Mouse (Mus musculus) neutrophil, adult 5-6 weeks (primary cell): ENCODE results near the gene Sult1a1. TPM values are rescaled to one million over a fixed set of nuclear protein-coding genes. Genes with fewer than 3 reads are reported as not detected.
"Not testable (repeated sequence)": the region's sequence is repeated elsewhere in the genome, so short reads cannot be mapped to it uniquely, and the experiment has no call there.

ENCODE experiments used
- ATAC-seq: fragments of 151-379, 151-347 bp; 2 replicates; pipeline ENCODE4 v1.8.0; 2017; ENCODE audit warnings: mild to moderate bottlenecking, moderate TSS enrichment; ENCODE audit not compliant: insufficient number of reproducible peaks, poor library complexity, low FRiP score, severe bottlenecking; ENCODE audit errors: extremely low read depth
- total RNA-seq: library from RNA; stranded (forward); fragments of 200-1000 nt; gene quantifications from 2 replicates; pipeline ENCODE4 v1.2.3, GENCODE M21; 2017

The Sult1a1 gene
- total RNA-seq, 1 experiment from 2014 or later, result 0.93 TPM

DNA sequence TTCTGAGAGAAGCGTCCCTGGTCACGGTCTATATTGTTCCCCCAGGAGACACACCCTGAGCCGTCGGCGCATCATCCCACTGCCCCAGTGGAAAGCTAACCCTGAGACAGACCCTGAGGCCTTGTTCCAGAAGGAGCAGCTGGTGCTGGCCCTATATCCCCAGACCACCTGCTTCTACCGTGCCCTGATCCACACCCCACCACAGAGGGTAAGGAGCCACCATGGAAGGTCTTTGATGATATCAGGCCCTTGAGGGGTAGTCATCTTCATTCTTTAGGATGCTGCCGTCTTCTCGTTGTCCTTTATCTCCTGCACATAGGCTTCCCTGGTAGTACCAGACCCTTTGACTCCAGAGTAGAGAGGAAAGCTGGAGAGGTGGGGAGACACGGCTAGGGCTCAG lies 4.1 kb downstream of the Sult1a1 start:
- no peak for ATAC-seq

DNA sequence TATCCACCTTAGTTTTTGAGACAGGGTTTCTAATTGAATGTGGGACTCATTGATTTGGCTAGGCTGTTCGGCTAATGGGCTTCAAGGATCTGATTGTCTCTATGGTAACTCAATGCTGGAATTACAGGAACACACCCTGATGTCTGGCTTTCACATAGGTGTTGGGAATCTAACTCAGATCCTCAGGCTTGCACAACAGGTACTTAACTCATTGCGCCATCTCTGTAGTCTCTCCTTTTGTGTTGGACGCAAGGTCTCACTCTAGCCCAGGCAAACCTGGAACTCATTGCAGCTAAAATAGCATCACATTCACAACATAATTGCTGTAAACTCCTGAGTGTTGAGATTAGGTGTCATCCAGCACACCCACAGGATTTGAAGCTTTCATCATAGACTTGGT lies 6.1 kb downstream of the Sult1a1 start:
- no peak for ATAC-seq

DNA sequence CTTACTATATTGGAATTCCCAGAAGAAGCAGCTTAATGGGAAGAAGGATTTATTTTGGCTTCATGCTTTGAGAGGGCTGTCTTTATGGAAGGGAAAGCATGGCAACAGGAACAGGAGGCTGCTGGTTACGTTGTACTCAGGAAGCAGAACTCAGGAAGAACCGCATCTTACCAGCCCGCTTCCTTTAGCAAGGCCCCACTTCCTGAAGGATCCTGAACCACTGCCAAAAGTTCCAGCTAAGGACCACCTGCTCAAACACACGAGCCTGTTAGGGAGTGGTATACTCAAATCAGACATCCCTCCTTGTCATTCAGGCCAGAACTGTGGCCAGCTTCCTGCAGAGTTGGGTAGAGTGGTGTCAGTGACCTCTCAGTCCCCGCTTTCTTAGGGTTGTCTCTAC lies 7.8 kb downstream of the Sult1a1 start:
- no peak for ATAC-seq

DNA sequence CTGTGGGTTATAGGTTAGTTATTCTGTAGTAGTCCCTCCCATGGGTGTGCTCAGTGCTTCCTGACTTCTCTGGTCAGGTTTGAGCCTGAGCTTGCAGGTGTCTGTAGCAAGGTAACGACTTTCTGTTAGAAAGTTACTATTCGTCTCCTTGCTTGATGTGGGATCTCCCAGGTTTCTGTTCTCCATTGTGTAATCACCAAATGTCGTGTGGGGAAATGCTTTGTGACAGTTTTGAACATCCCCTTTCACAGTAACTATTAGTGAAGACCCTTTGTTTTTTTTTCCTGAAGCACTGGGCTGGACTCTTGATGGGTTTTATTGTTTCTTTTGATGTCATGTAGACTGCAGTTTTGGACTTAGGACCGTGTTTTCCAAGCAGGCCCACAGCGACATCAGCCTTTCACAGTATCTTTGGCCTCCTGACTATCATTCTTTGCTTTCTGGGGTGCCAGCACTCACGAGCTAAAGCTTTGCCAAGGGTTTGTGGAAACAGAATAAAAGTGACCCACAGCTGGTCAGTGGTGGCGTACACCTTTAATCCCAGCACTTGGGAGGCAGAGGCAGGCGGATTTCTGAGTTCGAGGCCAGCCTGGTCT lies 8.6 kb downstream of the Sult1a1 start:
- no peak for ATAC-seq

DNA sequence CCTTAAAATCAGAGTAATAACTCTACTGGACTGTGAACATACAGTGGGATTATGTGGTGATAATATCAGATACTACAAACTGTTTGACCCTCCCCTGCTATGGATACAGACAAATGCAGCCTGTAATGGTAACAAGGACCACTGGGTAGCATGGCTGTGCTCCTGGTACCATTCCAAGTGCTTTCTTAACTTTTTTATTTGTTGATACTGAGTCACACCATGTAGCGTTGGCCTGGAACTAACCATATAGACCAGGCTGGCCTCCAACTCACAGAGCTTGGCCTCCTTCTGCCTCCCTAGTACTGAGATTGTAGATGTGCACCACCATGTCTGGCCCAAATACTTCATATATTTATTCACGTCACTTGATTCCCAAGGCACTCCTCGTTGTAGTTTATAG lies 11.0 kb downstream of the Sult1a1 start:
- ATAC-seq, result no peak

DNA sequence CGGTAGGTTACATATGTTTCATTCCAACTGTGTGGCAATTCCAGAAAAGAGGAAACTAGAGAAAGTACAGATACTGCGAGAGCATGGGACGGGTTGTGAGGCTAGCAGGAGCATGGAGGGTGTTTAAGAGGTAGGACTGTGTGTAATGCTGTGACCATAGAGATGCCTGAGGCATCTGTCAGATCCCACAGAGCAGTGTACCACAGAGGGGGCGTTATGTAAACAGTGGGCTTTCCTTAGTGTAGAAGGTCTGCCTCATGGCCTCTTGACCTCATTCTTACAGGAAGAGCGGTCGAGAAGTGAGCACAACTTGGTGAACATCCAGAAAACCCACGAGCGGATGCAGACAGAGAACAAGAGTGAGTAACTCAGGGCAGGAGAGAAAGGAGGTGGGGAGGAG lies 12.6 kb downstream of the Sult1a1 start:
- ATAC-seq, result no peak

DNA sequence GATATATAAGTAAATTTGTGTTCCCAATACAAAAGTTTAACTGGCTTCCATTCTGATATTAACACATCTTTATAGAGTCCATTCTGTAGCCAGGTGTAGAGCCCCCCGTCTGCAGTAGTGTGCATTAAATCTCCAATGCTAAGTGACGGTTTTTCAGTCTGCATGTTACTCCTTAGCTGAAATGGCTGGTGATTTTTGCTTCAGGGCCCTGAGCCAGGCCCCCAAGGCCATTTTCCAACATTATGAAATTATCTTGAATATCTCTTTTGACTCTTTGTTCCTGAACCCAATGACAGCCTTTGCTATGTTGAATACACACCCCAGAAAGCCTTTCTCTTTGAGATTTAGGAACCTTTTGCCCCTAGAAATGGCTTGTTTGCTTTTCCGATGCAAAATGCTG lies 16.5 kb downstream of the Sult1a1 start:
- ATAC-seq, result no peak

DNA sequence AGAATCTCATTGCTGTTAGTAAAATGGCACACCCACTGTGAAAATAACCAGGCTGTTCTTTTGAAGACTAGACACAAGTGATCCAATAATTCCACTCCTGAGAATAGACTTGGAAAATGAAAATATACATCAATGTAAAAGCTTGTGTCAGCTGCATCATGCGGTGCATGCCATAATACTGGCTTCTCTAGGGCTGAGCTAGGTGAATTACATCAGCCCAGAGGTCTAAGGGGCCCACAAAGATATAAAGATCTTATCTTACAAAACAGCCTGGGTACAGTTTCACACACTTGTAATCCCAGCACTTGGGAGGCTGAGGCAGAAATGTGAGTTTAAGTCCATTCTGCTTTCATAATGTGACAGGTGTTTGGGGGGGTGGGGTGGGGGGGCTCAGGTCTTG lies 18.7 kb downstream of the Sult1a1 start:
- ATAC-seq, result no peak

DNA sequence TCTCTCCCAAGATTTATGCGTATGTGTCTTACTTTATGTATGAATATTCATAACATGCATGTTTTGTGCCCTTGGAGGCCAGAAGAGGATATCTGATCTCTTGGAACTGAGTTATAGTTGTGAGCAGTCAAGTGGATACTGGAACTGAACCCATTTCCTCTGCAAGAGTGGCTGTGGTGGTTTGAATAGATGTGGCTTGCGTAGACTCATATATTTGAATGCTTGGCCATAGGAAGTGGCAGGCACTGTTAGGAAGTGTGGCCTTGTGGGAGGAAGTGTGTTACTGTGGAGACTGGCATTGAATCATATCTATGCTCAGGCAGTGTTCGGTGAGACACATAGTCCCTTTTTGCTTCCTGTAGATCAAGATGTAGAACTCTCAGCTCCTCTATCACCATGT lies 20.5 kb downstream of the Sult1a1 start:
- peak; percentile 82 for ATAC-seq

DNA sequence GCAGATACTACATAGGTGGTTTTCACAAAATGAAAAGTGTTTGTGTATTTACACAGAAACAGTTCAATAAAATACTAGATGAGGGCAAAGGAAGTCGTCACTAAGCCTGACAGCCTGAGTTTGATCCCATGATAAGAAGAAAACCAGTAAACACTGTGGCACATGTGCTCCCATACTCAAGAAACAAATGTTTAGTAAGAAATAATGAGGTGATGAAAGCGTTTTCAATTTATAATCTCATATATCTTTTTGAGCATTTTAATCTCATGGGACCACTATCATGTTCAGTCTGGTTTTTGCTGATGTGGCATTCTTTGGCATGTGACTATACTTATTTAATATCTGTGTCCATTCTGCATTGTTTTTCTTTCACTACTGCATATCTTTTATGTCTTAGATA lies 22.2 kb downstream of the Sult1a1 start:
- no peak for ATAC-seq

DNA sequence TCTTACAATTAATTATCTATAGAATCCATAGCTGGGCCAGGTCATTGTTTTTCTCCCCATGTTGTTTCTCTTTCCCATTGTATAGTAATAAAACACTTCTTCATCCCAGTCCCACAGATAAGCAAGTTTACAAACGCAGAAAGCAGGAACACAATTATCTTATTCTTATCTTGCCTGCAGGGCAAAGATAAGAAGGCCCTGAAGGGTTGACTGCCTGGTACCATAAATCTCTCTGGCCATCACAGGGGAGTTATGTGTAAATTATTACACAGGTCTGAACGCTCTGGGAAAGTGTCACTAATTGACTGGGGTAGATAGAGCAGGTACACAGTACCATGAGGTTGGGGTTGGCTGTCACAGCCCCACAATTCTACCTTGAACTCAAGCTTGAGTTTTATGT lies 25.4 kb downstream of the Sult1a1 start:
- ATAC-seq, result no peak

DNA sequence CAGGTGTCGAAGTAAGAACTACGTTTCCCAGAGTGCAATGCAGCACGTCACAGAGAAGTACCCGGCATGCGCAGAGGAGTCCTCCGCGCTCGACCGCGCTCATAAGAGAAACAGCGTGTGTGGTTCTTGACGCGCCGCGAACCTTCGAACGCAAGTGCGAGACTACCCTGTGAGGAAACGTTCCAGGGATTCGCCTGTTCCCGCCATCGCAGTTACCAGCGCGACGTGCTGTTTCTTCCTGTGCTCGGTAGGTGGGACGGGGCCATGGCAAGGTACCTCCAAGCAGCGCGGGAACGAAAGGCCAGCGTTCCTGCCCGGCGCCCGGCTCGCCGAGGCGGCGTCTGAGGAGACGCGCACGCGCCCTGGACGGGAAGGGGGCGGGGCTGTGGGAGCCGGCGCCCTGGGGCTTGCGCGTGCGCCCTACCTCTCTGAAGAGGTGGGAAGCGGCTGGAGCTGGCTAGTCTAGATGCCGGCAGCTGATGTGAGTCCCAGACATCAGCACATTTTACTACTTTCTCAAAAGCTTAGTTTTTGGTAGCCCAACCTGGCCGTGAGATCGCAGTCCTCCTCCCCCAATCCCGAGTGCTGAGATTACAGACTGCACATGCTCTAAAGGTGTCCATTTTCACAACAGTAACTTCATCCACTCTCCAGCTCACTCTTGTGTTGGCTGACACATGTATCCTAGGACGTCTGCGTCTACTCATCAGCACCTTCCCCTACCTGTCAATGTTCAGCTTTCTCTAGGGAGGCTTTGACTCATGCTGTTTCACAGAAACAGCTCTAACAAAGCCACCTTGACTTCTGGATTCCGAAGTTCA lies 26.8 kb downstream of the Sult1a1 start, which contains the start of gene Sgf29:
Gene Sgf29, plus strand, starts transcription at position 79 of the 821 bp plus-strand sequence.
- ATAC-seq, result peak; percentile 93

DNA sequence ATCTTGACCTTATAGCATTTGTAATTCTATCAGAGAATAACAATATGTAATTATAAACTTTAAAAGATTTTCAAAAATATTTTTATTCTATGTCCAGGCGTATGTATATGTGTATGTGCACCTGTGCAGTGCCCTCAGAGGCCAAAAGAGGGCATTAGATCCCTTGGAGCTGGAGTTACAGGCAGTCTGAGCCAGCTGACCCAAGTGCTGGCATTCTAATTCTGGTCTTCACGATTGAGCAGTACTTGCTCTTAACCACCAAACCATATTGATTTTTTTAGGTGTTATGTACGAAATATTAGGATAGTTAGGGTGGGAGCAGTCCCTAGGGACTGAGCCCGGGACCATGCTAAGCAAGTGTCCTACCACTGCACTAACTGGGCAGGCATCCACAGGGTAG lies 27.7 kb downstream of the Sult1a1 start:
- no peak for ATAC-seq

DNA sequence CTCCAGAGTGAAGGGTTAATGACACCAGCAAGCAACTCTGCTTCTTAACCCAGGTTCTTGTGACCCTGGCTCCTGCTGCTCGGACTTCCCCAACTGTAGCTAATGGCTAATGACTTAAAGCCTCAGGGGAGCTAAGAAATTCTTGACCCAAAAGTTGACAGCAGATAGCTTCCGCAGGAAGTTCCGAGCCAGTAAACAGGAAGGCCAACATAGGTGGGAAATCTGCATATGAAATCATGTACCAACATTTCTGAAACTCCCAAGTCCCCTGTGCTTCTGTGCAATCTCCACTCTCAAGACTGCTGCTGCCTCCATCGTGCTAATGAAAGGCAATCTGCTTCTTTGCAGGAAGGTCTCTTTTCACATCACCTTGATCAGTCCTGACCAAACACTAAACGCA lies 30.5 kb downstream of the Sult1a1 start:
- ATAC-seq, result no peak

DNA sequence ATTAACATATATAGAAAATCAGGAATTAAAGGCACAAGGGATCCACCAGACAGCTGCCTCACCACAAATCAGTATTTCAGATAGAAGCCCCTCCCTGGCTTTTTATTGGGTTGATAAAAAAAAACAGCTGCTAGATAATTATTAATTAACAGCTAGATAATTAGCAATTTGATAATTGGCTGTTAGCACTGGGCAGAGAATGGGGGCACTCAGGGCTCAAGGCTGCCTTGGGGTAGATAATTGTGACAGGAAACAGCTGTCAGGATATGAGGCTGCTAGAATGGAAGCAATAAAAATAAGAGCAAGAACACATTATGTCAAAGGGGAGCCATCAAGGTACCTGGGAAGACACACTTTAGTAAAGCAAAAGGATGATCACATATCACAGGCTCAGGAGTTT lies 31.3 kb downstream of the Sult1a1 start:
- ATAC-seq, result no peak

DNA sequence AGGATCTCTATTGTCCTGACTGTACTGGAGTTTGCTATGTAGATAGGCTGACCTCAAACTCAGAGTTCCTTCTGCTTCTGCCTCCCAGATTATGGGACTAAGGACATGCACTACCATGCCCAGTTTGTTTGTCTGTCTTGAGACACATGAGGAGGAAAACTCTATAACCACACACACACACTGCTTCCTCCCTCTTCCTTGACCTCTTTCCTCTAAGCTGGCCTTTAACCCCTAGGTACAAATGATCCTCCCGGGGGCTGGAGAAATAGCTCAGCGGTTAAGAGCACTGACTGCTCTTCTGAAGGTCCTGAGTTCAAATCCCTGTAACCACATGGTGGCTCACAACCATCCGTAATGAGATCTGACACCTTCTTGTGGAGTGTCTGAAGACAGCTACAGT lies 31.9 kb downstream of the Sult1a1 start:
- ATAC-seq, result no peak

DNA sequence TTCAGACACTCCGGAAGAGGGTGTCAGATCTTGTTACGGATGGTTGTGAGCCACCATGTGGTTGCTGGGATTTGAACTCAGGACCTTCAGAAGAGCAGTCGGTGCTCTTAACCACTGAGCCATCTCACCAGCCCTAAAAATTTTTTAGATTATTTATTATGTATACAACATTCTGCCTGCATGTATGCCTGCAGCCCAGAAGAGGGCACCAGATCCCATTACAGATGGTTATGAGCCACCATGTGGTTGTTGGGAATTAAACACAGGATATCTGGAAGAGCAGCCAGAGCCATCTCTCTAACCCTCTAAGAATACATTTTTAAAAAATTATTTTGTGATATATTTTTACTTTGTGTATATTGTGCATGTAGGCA lies 33.0 kb downstream of the Sult1a1 start:
- not testable (repeated sequence) for ATAC-seq

DNA sequence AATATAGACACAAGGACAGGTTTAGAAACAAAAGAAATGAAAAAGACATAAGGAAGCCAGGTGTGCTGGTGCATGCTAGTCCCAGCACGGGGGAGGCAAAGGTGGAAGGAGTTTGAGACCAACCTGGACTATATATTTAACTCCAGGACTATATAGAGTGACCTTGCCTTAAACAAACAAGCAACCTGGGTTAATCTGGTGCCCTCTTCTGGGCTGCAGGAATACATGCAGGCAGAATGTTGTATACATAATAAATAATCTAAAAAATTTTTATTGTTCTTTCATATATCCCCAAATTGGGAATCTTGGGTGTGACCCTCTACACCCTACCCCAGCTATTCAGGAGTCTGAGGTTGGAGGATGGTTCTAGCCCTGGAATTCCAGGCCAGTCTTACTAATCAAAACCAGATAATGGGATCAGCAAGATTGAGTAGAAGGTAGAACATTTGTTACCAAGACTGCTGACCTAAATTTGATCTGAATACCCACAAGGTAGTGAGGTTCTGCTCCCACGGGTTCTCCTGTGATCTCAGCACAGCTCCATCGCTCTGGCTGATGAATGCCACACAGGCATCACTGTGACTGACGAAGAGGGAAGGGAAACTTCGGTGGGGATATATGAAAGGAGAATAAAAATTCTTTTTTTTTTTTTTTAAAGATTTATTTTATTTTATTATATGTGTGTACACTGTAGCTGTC lies 33.5 kb downstream of the Sult1a1 start:
- no peak for ATAC-seq

DNA sequence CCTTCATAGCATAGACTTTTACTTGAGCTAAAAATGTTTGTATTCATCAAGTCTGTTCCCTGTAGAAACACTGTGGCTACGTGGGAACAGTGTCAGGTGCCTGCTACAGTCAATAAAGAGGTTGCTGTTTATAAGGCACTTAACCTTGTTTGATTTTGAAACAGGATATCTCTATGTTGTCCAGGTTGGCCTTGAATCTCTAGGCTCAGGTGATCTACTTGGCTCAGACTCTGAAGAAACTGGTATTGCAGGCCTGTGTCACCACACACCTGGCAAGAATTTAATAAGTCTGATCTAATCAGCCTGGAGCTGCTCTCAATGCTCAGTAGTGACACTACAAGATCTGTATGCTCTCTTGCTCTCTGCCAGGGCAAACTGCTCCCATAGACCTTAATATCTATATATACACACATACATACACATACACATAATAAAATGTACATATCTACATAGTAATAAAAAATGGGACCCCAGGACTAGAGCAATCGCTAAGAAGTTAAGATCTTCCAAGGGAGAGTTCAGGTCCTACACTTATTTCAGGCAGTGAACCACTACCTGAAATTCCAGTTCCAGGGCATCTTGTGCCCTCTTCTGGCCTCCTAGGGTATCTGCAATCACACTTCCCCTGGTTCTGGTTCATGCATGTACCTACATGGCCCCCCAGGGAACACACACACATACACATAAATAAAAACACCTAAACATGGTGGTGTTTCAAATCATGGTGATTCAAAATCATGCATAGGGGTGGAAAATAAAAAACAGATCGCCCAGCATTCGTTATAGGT lies 39.3 kb downstream of the Sult1a1 start:
- ATAC-seq, result peak; percentile 84
